Comparison of ENCODE assay signal across 9 mouse cellular contexts in genomic region chr4:100478592-100479321, GRCm38 (mm10). TPM values are rescaled to one million over a fixed set of nuclear protein-coding genes. Genes with fewer than 3 reads are reported as not detected.
DNase-seq lines count a peak whose midpoint lies in the region; ATAC-seq and TF ChIP-seq lines count a peak whose summit lies in the region.
"Had no signal": no experiment of that assay in that cellular context is flagged by ENCODE, and none has a peak within 500 bp of the region (broad histone marks: within the 10 kb centered on the region; RNA-seq: fewer than 3 reads in every experiment).

TSS of gene Ube2u (plus strand) at chr4:100478849.

- no peaks in the 10 kb centered on the region for H3K27me3 ChIP-seq in hindbrain, postnatal 0 days (ENCODE audit: insufficient read depth, low read length)
- H3K27me3 ChIP-seq: CH12.LX had no signal

- H3K4me3 ChIP-seq in hindbrain, postnatal 0 days (ENCODE audit: low read length): peak within 1 kb of the TSS; percentile 10; the same call in 1 of the 2 replicates
- no peak within 1 kb of the TSS for H3K4me3 ChIP-seq in left cerebral cortex, adult 2 months

- H3K27ac ChIP-seq in hindbrain, postnatal 0 days: no peak within 1 kb of the TSS
- H3K27ac ChIP-seq in left cerebral cortex, adult 2 months: no peak within 1 kb of the TSS

- 0 out of 2 replicates have a peak, but pooled peaks cover 4% of the 10 kb centered on the region for H3K4me1 ChIP-seq in hindbrain, postnatal 0 days (ENCODE audit: insufficient read depth, low read length)

- 23% methylated on average over 15 of the region's 15 CpGs for WGBS in hindbrain, postnatal 0 days

- no peaks in the 10 kb centered on the region for H3K36me3 ChIP-seq in hindbrain, postnatal 0 days (ENCODE audit: insufficient read depth, low read length)

- peak; percentile 16 for DNase-seq in layer of hippocampus, adult 11-12 months (ENCODE audit: low spot score)
- no peak for DNase-seq in layer of hippocampus, adult 9-10 months (ENCODE audit: low spot score)
- peak; percentile 7 to 30 for DNase-seq in frontal cortex, adult 2 months (ENCODE audit: extremely low spot score in 1 of 2, low spot score in 1 of 2)
- peak; percentile 83 for DNase-seq in hindbrain, postnatal 0 days (ENCODE audit: low spot score)
- DNase-seq in left cerebral cortex, adult 2 months (ENCODE audit: extremely low spot score in 1 of 2, low spot score in 2 of 2): peak; percentile 16 to 22
- peak; percentile 85 for DNase-seq in lung, postnatal 10 days
- peak; percentile 28 for DNase-seq in right cerebral cortex, postnatal 25 days

- peak within 1 kb of the TSS; percentile 47 for H3K4me2 ChIP-seq in hindbrain, postnatal 0 days (ENCODE audit: low read depth, low read length)

- peak; percentile 94 for ATAC-seq in hindbrain, postnatal 0 days
- ATAC-seq in megakaryocyte-erythroid progenitor cell, adult 5-6 weeks (replicated peaks; ENCODE audit: low FRiP score, low TSS enrichment, poor library complexity, severe bottlenecking): no peak

- no peak within 1 kb of the TSS for H3K9ac ChIP-seq in hindbrain, postnatal 0 days (replicated peaks; ENCODE audit: low read length)

- TF ChIP-seq CTCF in hindbrain, postnatal 0 days (IDR thresholded peaks at IDR 0.05; ENCODE audit: low read depth): no peak
- TF ChIP-seq CTCF in left cerebral cortex, adult 2 months (IDR thresholded peaks at IDR 0.05): no peak

- intact Hi-C loops in left cerebral cortex, adult 2 months (cut with DNase I): no loop called here

- no peaks in the 10 kb centered on the region for H3K9me3 ChIP-seq in hindbrain, postnatal 0 days (ENCODE audit: low read length)

RNA-seq across cellular contexts. Expression of gene Ube2u, which starts in this region (rescaled TPM):
- 0.16 TPM in 1 of 2 replicates, not detected in the other for polyA plus RNA-seq in frontal cortex, adult 2 months (2012; rRNA removed)
- total RNA-seq in hindbrain, postnatal 0 days (2014; rRNA removed): not detected in 2 replicates
- polyA plus RNA-seq in hindbrain, postnatal 0 days (2015; fragmentation: Nextera tagmentation; extraction: Ambion mirVana): 0.11 and 0.13 TPM in 2 replicates
- total RNA-seq in left cerebral cortex, adult 2 months (2021): not detected
- total RNA-seq in megakaryocyte-erythroid progenitor cell, adult 5-6 weeks (2014; fragmentation: Nextera tagmentation): not detected in 2 replicates
- total RNA-seq in megakaryocyte-erythroid progenitor cell, adult 5-6 weeks (2017): not detected in 2 replicates
- total RNA-seq: CH12.LX had no signal

Comparison
In these comparisons a context has a peak if more than half of its experiments do, and no peak if none do; other contexts are left out.
1. Peak in DNase-seq in frontal cortex, adult 2 months; RNA of the gene not detected or under 1 TPM.
2. Peak in DNase-seq, ATAC-seq, H3K4me3 ChIP-seq and H3K4me2 ChIP-seq in hindbrain, postnatal 0 days; RNA of the gene not detected or under 1 TPM.
3. Peak in DNase-seq in left cerebral cortex, adult 2 months; RNA of the gene not detected or under 1 TPM.